Mouse (Mus musculus): ENCODE results near the gene B4galt3. TPM values are rescaled to one million over a fixed set of nuclear protein-coding genes. Genes with fewer than 3 reads are reported as not detected.

The B4galt3 gene
- polyA plus RNA-seq, 1 experiment from 2014 or later, result 58.4 TPM

GRCm38 (mm10) chr1:171257781-171258180 is 12.3 kb upstream of the B4galt3 start:
- Histone ChIP-seq H3K27ac (ENCODE audit: low read depth, low read length) (no peak overlapping the region), H3K36me3 (ENCODE audit: control insufficient read depth, insufficient read depth, low read length) (no peaks in the 10 kb centered on the region), H3K9ac (ENCODE audit: low read length) (no peak overlapping the region), H3K9me3 (ENCODE audit: control insufficient read depth, low read length) (no peaks in the 10 kb centered on the region), H3K4me3 (ENCODE audit: low read depth, low read length) (no peak overlapping the region), H3K27me3 (ENCODE audit: control insufficient read depth, insufficient read depth, low read length) (no peaks in the 10 kb centered on the region), H3K4me2 (no peak overlapping the region), H3K4me1 (ENCODE audit: control insufficient read depth, insufficient read depth, low read length) (peaks cover 2% of the 10 kb centered on the region; the same call in 1 of the 2 replicates)
- no peak for ATAC-seq (ENCODE audit: low FRiP score)
- DNase-seq (ENCODE audit: low spot score, missing footprints), result no peak
- WGBS, result 89% methylated on average over 9 of the region's 9 CpGs

- H3K27ac ChIP-seq (ENCODE audit: low read depth, low read length), result no peak overlapping the region
- DNase-seq (ENCODE audit: low spot score, missing footprints) (no peak), ATAC-seq (ENCODE audit: low FRiP score) (no peak)
- H3K4me1 ChIP-seq (ENCODE audit: control insufficient read depth, insufficient read depth, low read length), result peaks cover 5% of the 10 kb centered on the region; the same call in 1 of the 2 replicates
- H3K9ac ChIP-seq (ENCODE audit: low read length), result no peak overlapping the region
- no peak overlapping the region for H3K4me3 ChIP-seq (ENCODE audit: low read depth, low read length)
- no peaks in the 10 kb centered on the region for H3K27me3 ChIP-seq (ENCODE audit: control insufficient read depth, insufficient read depth, low read length)
- no peaks in the 10 kb centered on the region for H3K9me3 ChIP-seq (ENCODE audit: control insufficient read depth, low read length)
- 83% methylated on average over 17 of the region's 17 CpGs for WGBS
- no peak overlapping the region for H3K4me2 ChIP-seq
- H3K36me3 ChIP-seq (ENCODE audit: control insufficient read depth, insufficient read depth, low read length), result no peaks in the 10 kb centered on the region
Measured at GRCm38 (mm10) chr1:171258921-171259320, 11.2 kb upstream of the B4galt3 start.

GRCm38 (mm10) chr1:171260316-171260715 is 9.8 kb upstream of the B4galt3 start:
- Histone ChIP-seq H3K9ac (ENCODE audit: low read length) (no peak overlapping the region), H3K9me3 (ENCODE audit: control insufficient read depth, low read length) (no peaks in the 10 kb centered on the region), H3K4me1 (ENCODE audit: control insufficient read depth, insufficient read depth, low read length) (peaks cover 5% of the 10 kb centered on the region; the same call in 1 of the 2 replicates), H3K27ac (ENCODE audit: low read depth, low read length) (no peak overlapping the region), H3K27me3 (ENCODE audit: control insufficient read depth, insufficient read depth, low read length) (no peaks in the 10 kb centered on the region), H3K36me3 (ENCODE audit: control insufficient read depth, insufficient read depth, low read length) (no peaks in the 10 kb centered on the region), H3K4me3 (ENCODE audit: low read depth, low read length) (no peak overlapping the region), H3K4me2 (no peak overlapping the region)
- ATAC-seq (ENCODE audit: low FRiP score) (no peak), DNase-seq (ENCODE audit: low spot score, missing footprints) (no peak)
- WGBS, result 86% methylated on average over 3 of the region's 3 CpGs

- Histone ChIP-seq H3K27me3 (ENCODE audit: control insufficient read depth, insufficient read depth, low read length) (no peaks in the 10 kb centered on the region), H3K36me3 (ENCODE audit: control insufficient read depth, insufficient read depth, low read length) (no peaks in the 10 kb centered on the region), H3K4me1 (ENCODE audit: control insufficient read depth, insufficient read depth, low read length) (peaks cover 5% of the 10 kb centered on the region; the same call in 1 of the 2 replicates), H3K4me2 (peak overlapping the region; percentile 24), H3K27ac (ENCODE audit: low read depth, low read length) (no peak overlapping the region), H3K9me3 (ENCODE audit: control insufficient read depth, low read length) (no peaks in the 10 kb centered on the region), H3K9ac (ENCODE audit: low read length) (no peak overlapping the region), H3K4me3 (ENCODE audit: low read depth, low read length) (peak overlapping the region; percentile 1; the same call in 1 of the 2 replicates)
- DNase-seq (ENCODE audit: low spot score, missing footprints) (no peak), ATAC-seq (ENCODE audit: low FRiP score) (peak; percentile 51)
- WGBS, result 10% methylated on average over 8 of the region's 8 CpGs
Measured at GRCm38 (mm10) chr1:171262594-171263130, 7.5 kb upstream of the B4galt3 start.

GRCm38 (mm10) chr1:171263185-171263611 is 6.9 kb upstream of the B4galt3 start:
- ATAC-seq (ENCODE audit: low FRiP score), result peak; percentile 86
- Histone ChIP-seq H3K4me3 (ENCODE audit: low read depth, low read length) (no peak overlapping the region), H3K36me3 (ENCODE audit: control insufficient read depth, insufficient read depth, low read length) (no peaks in the 10 kb centered on the region), H3K27ac (ENCODE audit: low read depth, low read length) (no peak overlapping the region), H3K4me1 (ENCODE audit: control insufficient read depth, insufficient read depth, low read length) (peaks cover 5% of the 10 kb centered on the region; the same call in 1 of the 2 replicates), H3K4me2 (peak overlapping the region; percentile 24), H3K27me3 (ENCODE audit: control insufficient read depth, insufficient read depth, low read length) (no peaks in the 10 kb centered on the region), H3K9ac (ENCODE audit: low read length) (no peak overlapping the region), H3K9me3 (ENCODE audit: control insufficient read depth, low read length) (no peaks in the 10 kb centered on the region)
- 0% methylated on average over 2 of the region's 2 CpGs for WGBS
- no peak for DNase-seq (ENCODE audit: low spot score, missing footprints)

GRCm38 (mm10) chr1:171263666-171264461 is 6.3 kb upstream of the B4galt3 start:
- 88% methylated on average over 3 of the region's 3 CpGs for WGBS
- Histone ChIP-seq H3K9ac (ENCODE audit: low read length) (no peak overlapping the region), H3K4me1 (ENCODE audit: control insufficient read depth, insufficient read depth, low read length) (peaks cover 5% of the 10 kb centered on the region; the same call in 1 of the 2 replicates), H3K36me3 (ENCODE audit: control insufficient read depth, insufficient read depth, low read length) (no peaks in the 10 kb centered on the region), H3K27ac (ENCODE audit: low read depth, low read length) (no peak overlapping the region), H3K4me2 (peak overlapping the region; percentile 9; the same call in 1 of the 2 replicates), H3K9me3 (ENCODE audit: control insufficient read depth, low read length) (no peaks in the 10 kb centered on the region), H3K4me3 (ENCODE audit: low read depth, low read length) (no peak overlapping the region), H3K27me3 (ENCODE audit: control insufficient read depth, insufficient read depth, low read length) (no peaks in the 10 kb centered on the region)
- ATAC-seq (ENCODE audit: low FRiP score) (no peak; the same call in 1 of the 2 replicates), DNase-seq (ENCODE audit: low spot score, missing footprints) (no peak)

GRCm38 (mm10) chr1:171265971-171266744 is 4.0 kb upstream of the B4galt3 start:
- Histone ChIP-seq H3K4me2 (no peak overlapping the region), H3K4me1 (ENCODE audit: control insufficient read depth, insufficient read depth, low read length) (peaks cover 15% of the 10 kb centered on the region), H3K9me3 (ENCODE audit: control insufficient read depth, low read length) (no peaks in the 10 kb centered on the region), H3K27ac (ENCODE audit: low read depth, low read length) (no peak overlapping the region), H3K27me3 (ENCODE audit: control insufficient read depth, insufficient read depth, low read length) (no peaks in the 10 kb centered on the region), H3K9ac (ENCODE audit: low read length) (no peak overlapping the region), H3K36me3 (ENCODE audit: control insufficient read depth, insufficient read depth, low read length) (no peaks in the 10 kb centered on the region), H3K4me3 (ENCODE audit: low read depth, low read length) (no peak overlapping the region)
- ATAC-seq (ENCODE audit: low FRiP score), result no peak
- 77% methylated on average over 4 of the region's 4 CpGs for WGBS
- DNase-seq (ENCODE audit: low spot score, missing footprints), result no peak

- no peak for ATAC-seq (ENCODE audit: low FRiP score)
Measured at GRCm38 (mm10) chr1:171268341-171268740, 1.8 kb upstream of the B4galt3 start.

GRCm38 (mm10) chr1:171270573-171270900 is 409 bp downstream of the B4galt3 start:
- peaks cover 9% of the 10 kb centered on the region for H3K36me3 ChIP-seq (ENCODE audit: control insufficient read depth, insufficient read depth, low read length)
- no peak overlapping the region for H3K27ac ChIP-seq (ENCODE audit: low read depth, low read length)
- DNase-seq (ENCODE audit: low spot score, missing footprints) (no peak), ATAC-seq (ENCODE audit: low FRiP score) (peak; percentile 77)
- peak overlapping the region; percentile 74 for H3K4me3 ChIP-seq (ENCODE audit: low read depth, low read length)
- no peaks in the 10 kb centered on the region for H3K9me3 ChIP-seq (ENCODE audit: control insufficient read depth, low read length)
- no peaks in the 10 kb centered on the region for H3K27me3 ChIP-seq (ENCODE audit: control insufficient read depth, insufficient read depth, low read length)
- peak overlapping the region; percentile 97 for H3K4me2 ChIP-seq
- peak overlapping the region; percentile 78 for H3K9ac ChIP-seq (ENCODE audit: low read length)
- 1% methylated on average over 18 of the region's 19 CpGs for WGBS
- H3K4me1 ChIP-seq (ENCODE audit: control insufficient read depth, insufficient read depth, low read length), result peaks cover 10% of the 10 kb centered on the region

More at GRCm38 (mm10) chr1:171268341-171268740, 1.8 kb upstream of the B4galt3 start:
- no peaks in the 10 kb centered on the region for H3K27me3 ChIP-seq (ENCODE audit: control insufficient read depth, insufficient read depth, low read length)
- no peak overlapping the region for H3K27ac ChIP-seq (ENCODE audit: low read depth, low read length)
- DNase-seq (ENCODE audit: low spot score, missing footprints), result no peak
- 47% methylated on average over 1 of the region's 1 CpGs for WGBS
- H3K9me3 ChIP-seq (ENCODE audit: control insufficient read depth, low read length), result no peaks in the 10 kb centered on the region
- no peak overlapping the region for H3K4me3 ChIP-seq (ENCODE audit: low read depth, low read length)
- no peak overlapping the region for H3K9ac ChIP-seq (ENCODE audit: low read length)
- H3K4me1 ChIP-seq (ENCODE audit: control insufficient read depth, insufficient read depth, low read length), result peaks cover 12% of the 10 kb centered on the region
- no peaks in the 10 kb centered on the region; the same call in 1 of the 2 replicates for H3K36me3 ChIP-seq (ENCODE audit: control insufficient read depth, insufficient read depth, low read length)
- no peak overlapping the region for H3K4me2 ChIP-seq
